Mouse (Mus musculus) erythroblast, embryonic 14.5 days (primary cell): ENCODE results near the gene Dst.

Experiments used
- GATA1 ChIP-seq: IDR thresholded peaks from 2 replicates; pipeline ENCODE4 v1.6.1; 2012; ENCODE audit warnings: low read length, inconsistent platforms, mixed read lengths
- TAL1 ChIP-seq: IDR thresholded peaks from 3 replicates; pipeline ENCODE4 v1.6.1; 2012; ENCODE audit warnings: low read length, inconsistent platforms, mixed read lengths

GRCm38 (mm10) chr1:34276756-34277155, 368.7 kb downstream of the Dst start:
- TF ChIP-seq TAL1 (no peak), GATA1 (no peak)
